Mouse (Mus musculus) erythroblast, embryonic 14.5 days (primary cell): ENCODE data around the gene Lrig2.

ENCODE experiments used
- GATA1 ChIP-seq: IDR thresholded peaks from 2 replicates; pipeline ENCODE4 v1.6.1; 2012; ENCODE audit warnings: low read length, inconsistent platforms, mixed read lengths
- TAL1 ChIP-seq: IDR thresholded peaks from 3 replicates; pipeline ENCODE4 v1.6.1; 2012; ENCODE audit warnings: low read length, inconsistent platforms, mixed read lengths

GRCm38 (mm10) chr3:104360325-104360724, 151.4 kb downstream of the Lrig2 start:
- TF ChIP-seq GATA1 (no peak), TAL1 (no peak)
